Mouse (Mus musculus) kidney, adult 11 months (tissue): Measurements from ENCODE around the gene Caskin2.

ENCODE experiments used
- DNase-seq: peaks from one replicate; pipeline ENCODE4 v3.0.0; 2022

Gene Caskin2

GRCm38 (mm10) chr11:115830550-115831325 lies 17.3 kb upstream of the Caskin2 start:
- peak; percentile 76 for DNase-seq

- DNase-seq, result peak; percentile 46
Measured at GRCm38 (mm10) chr11:115829036-115829435, 15.6 kb upstream of the Caskin2 start.

GRCm38 (mm10) chr11:115827624-115828023 lies 14.2 kb upstream of the Caskin2 start:
- no peak for DNase-seq

DNA sequence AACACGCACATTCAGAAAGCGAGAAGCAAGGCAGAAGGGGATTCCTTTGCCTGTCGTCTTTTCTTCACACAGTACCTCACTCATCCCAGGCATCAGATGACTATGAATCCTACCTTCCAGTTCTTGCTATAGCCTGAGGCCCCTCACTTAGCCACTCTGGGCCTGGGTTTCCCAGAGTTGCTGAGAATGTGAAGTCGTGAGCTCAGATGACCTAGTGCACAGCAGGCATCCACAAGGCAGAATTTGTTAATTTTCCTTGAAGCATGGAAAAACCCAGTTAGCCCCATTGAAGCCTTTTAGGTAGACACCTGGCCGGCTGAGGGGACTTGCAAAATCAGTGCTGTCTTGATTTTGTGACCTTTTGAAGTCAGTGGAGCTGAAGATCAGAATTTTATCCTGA lies 13.0 kb upstream of the Caskin2 start:
- no peak for DNase-seq

- DNase-seq, result no peak
Measured at GRCm38 (mm10) chr11:115824813-115825212, 11.4 kb upstream of the Caskin2 start.

GRCm38 (mm10) chr11:115823774-115824740 lies 10.6 kb upstream of the Caskin2 start, which contains the start of gene Llgl2:
Llgl2 (plus strand) TSS chr11:115824049.
- DNase-seq, result peak; percentile 96

GRCm38 (mm10) chr11:115821001-115821400 lies 7.6 kb upstream of the Caskin2 start:
- no peak for DNase-seq

GRCm38 (mm10) chr11:115819915-115820623 lies 6.6 kb upstream of the Caskin2 start:
- peak; percentile 60 for DNase-seq

DNA sequence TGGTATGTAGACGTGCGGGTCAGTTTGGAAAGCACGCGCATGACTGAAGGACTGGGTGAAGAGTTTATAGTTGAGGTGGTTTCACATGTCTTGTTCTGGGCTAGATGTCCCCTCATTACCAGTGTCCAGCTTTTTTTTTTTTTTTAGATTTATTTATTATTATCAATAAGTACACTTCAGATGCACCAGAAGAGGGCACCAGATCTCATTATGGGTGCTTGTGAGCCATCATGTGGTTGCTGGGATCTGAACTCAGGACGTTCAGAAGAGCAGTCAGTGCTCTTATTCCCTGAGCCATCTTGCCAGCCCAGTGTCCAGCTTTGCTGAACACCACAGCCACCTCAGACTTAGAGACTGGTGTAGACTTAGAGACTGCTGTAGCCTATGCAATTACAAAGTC lies 3.9 kb upstream of the Caskin2 start:
- DNase-seq, result no peak

- peak; percentile 80 for DNase-seq
Measured at GRCm38 (mm10) chr11:115814605-115815450, 1.4 kb upstream of the Caskin2 start, which contains the start of gene Tsen54. Tsen54 (plus strand) TSS chr11:115814724.

DNA sequence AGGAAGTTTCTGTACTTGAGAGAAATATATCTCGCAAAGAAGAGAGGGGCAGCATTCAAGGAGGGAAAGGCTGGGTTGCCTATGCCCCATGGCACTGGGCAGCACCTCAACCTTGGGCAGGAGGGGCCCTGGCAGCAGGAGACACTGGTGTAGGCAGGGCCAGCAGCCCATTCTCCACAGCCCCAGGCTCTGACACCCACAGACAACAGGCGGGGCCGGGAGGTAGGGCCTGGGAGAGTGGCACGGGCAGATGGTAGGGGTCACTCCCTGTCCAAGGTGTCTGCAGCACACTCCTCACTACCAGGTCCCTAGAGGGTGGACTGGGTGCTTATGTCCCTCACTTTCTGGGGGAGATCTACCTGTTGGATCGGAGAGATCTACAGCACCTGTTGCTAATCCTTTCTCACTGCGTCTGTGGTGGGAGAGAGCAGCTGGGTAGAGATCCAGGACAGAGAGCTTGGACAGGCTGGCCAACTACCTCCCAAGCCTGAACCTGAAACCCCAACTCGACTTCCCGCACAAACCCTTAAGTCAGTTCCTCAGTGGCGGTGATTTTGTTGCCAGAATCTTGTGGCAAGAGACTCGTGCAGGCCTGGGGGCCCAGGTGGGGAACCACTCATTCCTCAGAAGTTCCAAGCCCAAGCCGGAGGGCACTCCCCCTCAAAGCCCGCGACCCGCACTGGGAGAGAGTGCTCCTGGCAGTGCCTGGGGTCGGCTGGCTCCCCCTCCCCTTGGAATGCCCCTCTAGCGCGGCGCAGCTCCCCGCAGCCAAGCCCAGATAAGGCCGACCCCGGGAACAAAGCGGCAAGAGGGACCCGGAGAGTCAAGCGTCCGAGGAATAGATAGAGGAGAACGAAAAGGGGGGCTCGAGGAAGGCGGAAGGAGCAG lies 662 bp downstream of the Caskin2 start:
- DNase-seq, result peak; percentile 66

DNA sequence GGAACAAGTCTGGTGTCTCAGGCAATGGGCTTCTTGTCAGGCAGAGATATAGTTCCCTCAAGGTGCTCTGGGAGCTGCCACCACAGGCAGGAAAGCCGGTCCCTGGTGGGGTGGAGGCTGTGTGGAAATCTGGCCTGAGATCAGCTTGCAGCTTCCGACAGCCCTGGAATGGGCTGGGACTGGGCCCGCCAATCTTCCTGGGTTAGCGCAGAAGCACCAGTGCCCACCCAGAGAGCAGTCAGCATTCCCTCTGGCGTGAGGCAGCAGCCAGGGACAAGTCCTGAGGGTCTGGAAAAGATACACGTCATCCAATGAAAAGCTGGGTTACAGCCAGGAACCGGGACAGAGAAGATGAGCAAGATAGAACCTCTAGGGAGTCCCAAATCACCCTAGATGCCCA lies 1.3 kb downstream of the Caskin2 start:
- peak; percentile 64 for DNase-seq

DNA sequence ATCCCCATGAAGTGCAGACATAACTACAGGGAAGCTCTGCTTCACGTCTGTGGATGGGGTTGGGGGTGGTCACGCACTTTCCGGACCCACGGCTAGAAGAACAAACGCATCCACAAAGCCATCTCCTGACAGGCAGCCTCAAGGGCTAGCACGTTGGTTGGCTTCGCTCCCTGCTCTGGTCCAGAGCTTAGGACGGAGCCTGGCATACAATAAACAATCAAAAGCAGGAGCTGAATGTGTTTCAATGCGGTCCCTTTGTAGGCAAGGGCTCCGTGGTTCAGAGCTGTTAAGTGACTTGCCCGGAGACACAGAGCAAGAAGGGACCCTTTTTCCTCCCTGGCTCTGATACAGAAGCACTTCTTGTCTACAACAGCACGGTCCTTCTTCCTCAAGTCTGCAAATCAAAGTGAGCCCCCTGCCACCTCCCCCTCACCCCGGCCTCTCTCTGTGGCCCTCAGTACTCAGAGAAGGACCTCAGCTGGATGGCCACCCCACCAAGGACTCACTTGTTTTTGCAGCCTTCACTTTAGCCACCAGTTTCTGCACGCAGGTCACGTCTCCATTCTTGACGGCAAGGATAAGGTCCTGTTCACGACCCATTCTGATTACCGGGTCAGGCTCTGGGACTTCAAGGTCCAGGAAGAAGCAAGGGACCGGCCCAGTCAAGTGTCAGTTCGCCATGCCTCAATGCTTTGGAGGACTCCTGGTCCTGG lies 1.9 kb downstream of the Caskin2 start:
- no peak for DNase-seq

- DNase-seq, result peak; percentile 87
Measured at GRCm38 (mm10) chr11:115810377-115810776, 3.1 kb downstream of the Caskin2 start.

DNA sequence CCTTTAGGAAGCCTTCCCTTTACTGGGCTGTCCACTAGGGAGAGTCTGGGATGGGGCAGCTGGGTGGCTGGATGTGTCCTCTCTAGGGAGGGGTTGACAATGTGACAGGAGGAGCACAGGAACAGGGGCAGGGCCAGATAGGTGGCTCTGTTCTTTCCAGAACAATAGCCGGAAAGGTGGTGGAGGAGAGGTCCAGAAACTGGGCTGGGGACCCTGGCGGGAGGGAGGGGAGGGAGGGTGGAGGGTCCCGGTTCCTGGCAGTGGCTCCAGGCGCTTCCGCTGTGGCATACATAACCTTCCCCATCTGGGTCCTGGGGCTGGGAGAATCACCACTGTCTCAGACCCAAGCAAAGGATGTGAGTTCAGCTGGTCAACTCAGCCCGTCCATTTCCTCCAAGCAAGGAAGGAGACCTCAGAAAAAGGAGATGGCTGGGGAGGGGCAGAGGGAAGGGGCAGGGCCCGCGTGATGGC lies 4.1 kb downstream of the Caskin2 start:
- DNase-seq, result peak; percentile 77

DNA sequence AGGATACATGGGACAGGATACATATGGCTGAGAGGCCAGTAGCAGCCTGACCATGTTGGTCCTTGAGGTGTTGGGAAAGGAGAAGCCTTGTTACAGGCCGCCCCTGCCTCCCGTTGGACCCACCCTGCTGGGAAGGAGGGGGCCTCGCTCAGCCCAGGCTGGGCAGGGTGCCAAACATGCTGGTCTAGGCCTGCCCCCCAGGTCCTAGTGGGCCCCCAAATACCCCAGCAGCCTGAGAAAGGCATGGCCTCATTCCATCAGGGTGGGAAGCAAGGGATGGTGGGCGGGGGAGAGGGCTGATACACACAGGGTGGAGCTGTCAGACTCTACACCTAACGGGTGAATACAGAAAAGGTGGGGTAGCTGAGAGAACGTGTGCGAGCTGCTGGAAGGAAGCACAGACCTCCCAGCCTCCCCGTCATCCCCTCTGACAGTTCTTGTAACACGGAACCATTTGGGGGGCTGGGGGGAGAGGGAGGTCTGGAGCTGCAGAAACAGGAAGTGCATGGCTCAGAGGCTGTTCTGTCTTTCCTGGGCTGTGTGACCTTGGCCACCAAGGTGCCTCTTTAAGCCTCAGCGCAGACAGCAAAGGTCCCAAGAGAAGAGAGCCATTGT lies 4.6 kb downstream of the Caskin2 start:
- DNase-seq, result no peak

GRCm38 (mm10) chr11:115807971-115808370 lies 5.5 kb downstream of the Caskin2 start:
- DNase-seq, result no peak

- DNase-seq, result no peak
Measured at GRCm38 (mm10) chr11:115807306-115807705, 6.1 kb downstream of the Caskin2 start.

- no peak for DNase-seq
Measured at GRCm38 (mm10) chr11:115806154-115806553, 7.3 kb downstream of the Caskin2 start.

DNA sequence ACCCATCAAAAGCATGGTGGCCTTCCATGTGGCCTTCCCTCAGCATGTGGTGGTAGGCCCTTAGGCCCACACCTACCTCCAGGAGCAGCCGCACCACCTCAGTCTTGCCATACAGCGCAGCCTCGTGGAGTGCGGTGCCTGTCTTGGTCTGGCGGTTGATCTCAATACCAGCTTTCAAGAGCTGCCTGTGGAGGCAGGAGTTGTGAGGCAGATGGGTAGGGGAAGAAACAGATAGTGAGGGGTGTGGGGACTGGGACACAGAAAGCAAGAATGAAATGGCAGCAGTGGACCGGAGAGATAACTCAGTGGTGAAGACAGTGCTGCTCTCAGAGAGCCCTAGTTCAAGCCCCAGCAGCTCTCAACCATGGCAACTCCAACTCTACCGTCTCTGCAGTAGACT lies 8.4 kb downstream of the Caskin2 start:
- DNase-seq, result no peak
